Comparison of ENCODE assay signal across 8 mouse cellular contexts in the genomic region with DNA sequence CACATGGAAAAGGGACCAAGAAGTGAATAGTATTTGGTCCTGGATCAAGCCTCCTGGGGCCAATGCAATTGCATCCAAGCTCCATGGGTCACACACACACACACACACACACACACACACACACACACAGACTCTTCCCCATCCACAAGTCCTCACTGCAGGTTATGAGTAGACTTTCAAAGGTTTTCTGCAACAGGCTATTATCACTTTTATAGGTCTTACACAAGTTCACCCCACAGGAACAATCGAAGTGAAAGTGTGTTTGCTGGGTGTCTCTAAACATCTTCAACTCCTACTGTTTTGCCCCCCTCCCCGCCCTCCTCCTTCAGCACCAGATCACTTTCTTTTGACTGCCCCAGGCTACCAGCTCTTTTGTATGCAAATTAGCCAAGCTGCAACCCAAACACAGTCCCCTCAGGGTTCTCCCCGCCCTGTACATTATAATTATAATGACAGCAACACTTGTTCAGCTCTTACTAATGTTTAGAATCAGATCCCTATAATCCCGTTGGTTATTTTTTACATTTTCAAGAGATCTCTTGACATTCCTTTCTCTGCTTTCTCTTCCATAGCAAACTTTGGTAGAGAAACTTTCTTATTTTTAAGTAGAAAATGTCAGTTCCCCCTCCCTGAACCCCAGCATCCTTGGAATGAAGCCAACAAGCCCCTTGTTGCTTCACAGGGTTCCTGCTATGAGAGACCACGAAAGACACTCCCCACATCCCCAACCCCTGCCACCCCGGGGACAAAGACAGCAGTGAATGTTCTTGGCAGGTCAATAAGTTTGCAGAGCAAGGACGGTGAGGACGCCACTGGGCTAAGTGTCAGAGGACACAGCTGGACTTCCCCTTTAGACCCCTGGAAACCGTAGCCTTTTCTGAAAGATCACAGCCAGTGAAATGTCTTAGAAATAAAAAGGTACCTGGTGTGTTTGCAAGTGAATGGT. TPM values are rescaled to one million over a fixed set of nuclear protein-coding genes. Genes with fewer than 3 reads are reported as not detected.
DNase-seq lines count a peak whose midpoint lies in the region; ATAC-seq lines count a peak whose summit lies in the region.

No protein-coding gene starts in this region.

- no peak overlapping the region for H3K9ac ChIP-seq in forebrain, embryonic 13.5 days
- no peak overlapping the region for H3K9ac ChIP-seq in liver, embryonic 12.5 days

- peaks cover 15% of the 10 kb centered on the region for H3K4me1 ChIP-seq in forebrain, embryonic 13.5 days
- no peaks in the 10 kb centered on the region for H3K4me1 ChIP-seq in liver, embryonic 12.5 days

- H3K36me3 ChIP-seq in forebrain, embryonic 13.5 days (ENCODE audit: poor library complexity, severe bottlenecking), result no peaks in the 10 kb centered on the region
- no peaks in the 10 kb centered on the region for H3K36me3 ChIP-seq in liver, embryonic 12.5 days

- H3K27ac ChIP-seq in forebrain, embryonic 13.5 days, result no peak overlapping the region
- H3K27ac ChIP-seq in liver, embryonic 12.5 days, result no peak overlapping the region

- H3K9me3 ChIP-seq in forebrain, embryonic 13.5 days (replicated peaks), result no peaks in the 10 kb centered on the region
- H3K9me3 ChIP-seq in liver, embryonic 12.5 days (replicated peaks), result no peaks in the 10 kb centered on the region

- 3% methylated on average over 9 of the region's 9 CpGs for WGBS in forebrain, embryonic 13.5 days
- 10% methylated on average over 9 of the region's 9 CpGs for WGBS in liver, embryonic 12.5 days (ENCODE audit: insufficient replicate concordance)

- peak overlapping the region; percentile 54 for H3K4me2 ChIP-seq in forebrain, embryonic 13.5 days
- peak overlapping the region; percentile 38 for H3K4me2 ChIP-seq in liver, embryonic 12.5 days

- H3K27me3 ChIP-seq in forebrain, embryonic 13.5 days, result no peaks in the 10 kb centered on the region
- H3K27me3 ChIP-seq in liver, embryonic 12.5 days (replicated peaks), result no peaks in the 10 kb centered on the region; the same call in 1 of the 2 replicates

- peak; percentile 40 for DNase-seq in embryo, embryonic 10.5 days (ENCODE audit: low spot score)
- DNase-seq in embryo, embryonic 10 days (ENCODE audit: low spot score), result no peak
- peak; percentile 9 for DNase-seq in A20 (ENCODE audit: low read depth, low spot score)
- no peak for DNase-seq in c-Kit-positive CD71-positive TER-119-positive erythroid progenitor cells, embryonic 14.5 days (ENCODE audit: low spot score)
- no peak for DNase-seq in gastrocnemius, adult 18-20 months (ENCODE audit: low spot score)

- peak; percentile 50; the same call in 1 of the 2 replicates for ATAC-seq in forebrain, embryonic 13.5 days
- no peak for ATAC-seq in liver, embryonic 12.5 days
- no peak for ATAC-seq in CD4-positive, CD25-positive, alpha-beta regulatory T cell, adult 4 months

- 0 out of 2 replicates have a peak overlapping the region, but pooled peaks have one; percentile 2 for H3K4me3 ChIP-seq in forebrain, embryonic 13.5 days
- H3K4me3 ChIP-seq in liver, embryonic 12.5 days, result no peak overlapping the region

RNA-seq across cellular contexts. Expression of a gene that starts 0.7 kb away (rescaled TPM):
- 0.22 and 0.37 TPM in 2 replicates for polyA plus RNA-seq in forebrain, embryonic 13.5 days (2015; fragmentation: Nextera tagmentation; extraction: Ambion mirVana)
- polyA plus RNA-seq in liver, embryonic 12.5 days (2016; fragmentation: Nextera tagmentation; extraction: Ambion mirVana), result 0.84 and 0.98 TPM in 2 replicates
- not detected for polyA plus RNA-seq in CD4-positive, CD25-positive, alpha-beta regulatory T cell, adult 4 months (2017; shearing (Covaris generic))
- 10 to 100 TPM in 1 of 2 experiments, 1 to 10 TPM in 1; 4.6 to 11.9 TPM for total RNA-seq in gastrocnemius, adult 18-20 months (2021)

Comparison
In these comparisons a context has a peak if more than half of its experiments do, and no peak if none do; other contexts are left out.
1. DNase-seq: peak in embryo, embryonic 10.5 days (single experiment) and A20 (single experiment); none in embryo, embryonic 10 days (single experiment), c-Kit-positive CD71-positive TER-119-positive erythroid progenitor cells, embryonic 14.5 days (single experiment) and gastrocnemius, adult 18-20 months (single experiment).